Mouse (Mus musculus): ENCODE data around the gene Ccdc97.

Ccdc97 gene

GRCm38 (mm10) chr7:25666381-25666780 lies 52.5 kb downstream of the Ccdc97 start:
- DNase-seq (ENCODE audit: low read depth, low spot score) = no peak

All from telencephalon, adult 2 months (tissue).